Mouse (Mus musculus) left cerebral cortex, adult 11 months (tissue): ENCODE measurements around the gene Siva1.

Experiments used
- DNase-seq: peaks from one replicate; pipeline ENCODE4 v3.0.0; 2022; ENCODE audit warnings: low spot score

Gene Siva1

GRCm38 (mm10) chr12:112659109-112659508, 14.6 kb downstream of the Siva1 start:
- DNase-seq = no peak

GRCm38 (mm10) chr12:112660576-112661326, 16.3 kb downstream of the Siva1 start:
- DNase-seq = no peak

DNA sequence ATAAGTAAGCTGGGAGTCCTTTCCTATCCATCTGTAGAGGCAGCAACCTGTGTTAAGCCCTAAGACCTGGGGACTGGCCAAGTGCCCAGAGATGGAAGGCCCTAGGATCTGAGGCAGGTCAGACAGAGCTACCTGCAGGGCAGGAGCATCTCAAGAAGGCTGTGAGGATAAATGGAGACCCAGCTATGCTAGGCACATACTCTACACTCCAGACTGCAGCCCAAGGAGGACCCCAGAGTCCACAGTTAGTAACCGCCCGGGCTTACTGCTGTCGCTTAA, 16.8 kb downstream of the Siva1 start:
- no peak for DNase-seq

DNA sequence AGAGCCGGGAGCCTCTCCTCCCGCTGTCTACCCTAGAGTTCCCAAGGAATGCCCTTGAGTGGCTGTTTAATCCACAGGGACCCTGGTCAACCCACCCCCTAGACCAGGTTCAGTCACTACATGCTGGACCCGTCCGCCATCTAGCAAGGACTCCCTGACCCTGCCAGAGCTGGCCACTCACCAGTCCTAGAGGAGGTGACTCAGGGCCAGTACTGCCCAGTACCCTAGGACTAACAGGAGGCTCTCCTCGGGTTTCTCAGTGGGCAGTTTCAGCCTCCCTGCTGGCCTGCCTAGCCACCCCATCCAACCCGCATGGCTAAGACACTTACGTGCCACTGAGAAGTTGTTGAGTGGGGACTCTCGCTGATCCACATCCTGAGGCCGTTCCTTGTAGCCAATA, 17.4 kb downstream of the Siva1 start:
- DNase-seq = no peak

DNA sequence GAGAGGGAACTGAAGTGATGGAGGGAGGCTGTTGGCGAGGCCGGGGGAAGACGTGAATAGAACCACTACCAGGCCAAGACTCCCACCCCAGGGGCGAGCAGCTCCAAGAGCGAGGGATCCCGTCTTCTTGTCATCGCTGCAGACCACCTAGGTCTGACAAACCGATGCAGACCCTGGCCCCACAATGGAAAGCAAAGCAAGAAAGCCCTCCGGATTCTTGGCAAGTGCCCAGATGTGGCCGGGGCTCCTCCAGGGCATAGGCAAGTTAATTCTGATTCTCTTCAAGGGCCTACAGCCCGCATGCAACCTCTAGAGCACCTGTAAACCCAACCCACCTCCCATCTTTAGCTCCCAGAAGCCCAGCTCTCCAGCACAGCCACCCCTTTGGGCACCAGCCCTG, 18.8 kb downstream of the Siva1 start:
- DNase-seq = no peak

- DNase-seq = no peak
These were observed 19.2 kb downstream of the Siva1 start for GRCm38 (mm10) chr12:112663716-112664115.

GRCm38 (mm10) chr12:112664124-112664523, 19.6 kb downstream of the Siva1 start:
- no peak for DNase-seq

DNA sequence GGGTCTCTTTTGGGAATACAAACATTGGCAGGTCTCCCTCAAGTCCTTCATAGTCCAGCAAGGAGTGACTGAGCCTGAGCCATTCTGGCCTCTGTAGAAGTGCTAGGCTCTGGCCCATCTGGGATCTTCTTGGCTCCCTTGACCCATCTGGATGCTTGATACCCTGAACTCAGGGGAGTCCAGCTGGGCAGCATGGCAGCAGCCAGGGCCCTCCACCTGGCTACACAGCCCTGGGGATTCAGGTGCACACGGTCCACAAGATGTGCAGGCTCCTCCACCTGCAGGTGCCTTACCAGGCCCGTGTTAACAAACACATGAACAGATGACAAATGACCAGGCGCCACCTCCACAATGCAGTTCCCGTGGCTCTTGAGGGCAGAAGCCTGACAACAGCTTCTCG, 20.2 kb downstream of the Siva1 start:
- DNase-seq = no peak

- DNase-seq = no peak
These were observed 21.0 kb downstream of the Siva1 start for GRCm38 (mm10) chr12:112665445-112665844.

- DNase-seq = no peak
These were observed 21.5 kb downstream of the Siva1 start for GRCm38 (mm10) chr12:112665881-112666544.

GRCm38 (mm10) chr12:112667619-112668297, 23.3 kb downstream of the Siva1 start:
- no peak for DNase-seq

DNA sequence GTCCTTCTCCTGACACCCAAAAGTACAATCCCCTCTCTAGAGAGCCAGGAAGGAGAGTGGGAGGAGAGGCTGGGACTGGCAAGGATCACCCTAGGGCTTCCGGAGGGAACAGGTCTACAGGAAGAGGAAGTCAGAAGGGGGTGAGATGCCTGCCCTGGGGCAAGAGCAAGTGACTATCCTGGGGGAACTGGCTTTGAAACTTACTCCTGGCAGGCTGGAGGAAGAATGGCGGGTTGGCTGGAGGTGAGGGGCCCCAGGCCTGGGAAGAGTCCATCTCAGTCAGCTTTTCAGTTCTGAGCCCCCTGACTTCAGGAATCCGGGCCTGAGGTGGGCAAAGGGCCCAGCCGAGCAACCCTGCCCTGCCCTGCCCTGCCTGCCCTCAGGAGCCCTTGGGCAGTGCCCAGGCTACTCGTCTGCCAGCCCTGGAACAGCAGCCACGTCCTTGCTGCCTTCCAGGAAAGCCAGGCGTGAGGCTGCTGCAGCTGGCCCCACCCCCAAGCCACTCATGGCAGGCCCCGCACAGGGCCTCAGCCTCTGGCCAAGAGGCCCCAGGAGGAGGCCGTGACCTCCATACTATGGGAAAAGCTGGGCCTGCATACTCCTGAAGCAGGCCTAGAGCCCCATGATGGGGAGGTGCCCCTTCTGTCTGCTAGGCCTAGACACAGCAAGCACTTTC, 26.4 kb downstream of the Siva1 start:
- DNase-seq = no peak

DNA sequence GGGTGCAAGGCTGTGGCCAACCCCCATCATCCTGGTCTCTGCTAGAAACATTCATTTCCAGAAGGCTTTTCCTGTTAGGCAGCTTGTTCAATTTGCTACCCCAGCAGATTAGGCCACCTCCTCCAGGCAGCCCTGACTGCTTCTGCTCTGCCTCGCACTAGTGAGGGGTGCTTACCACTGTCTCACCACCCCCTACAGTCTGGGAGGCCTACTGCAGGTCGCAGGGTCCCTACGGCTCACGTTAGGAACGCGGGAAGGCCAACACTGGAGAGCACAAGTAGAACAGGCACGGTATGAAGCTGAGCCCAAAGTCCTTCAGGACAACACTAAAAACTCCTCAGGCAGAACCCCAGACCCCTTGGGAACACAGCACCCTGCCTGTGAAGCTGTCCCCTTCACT, 27.4 kb downstream of the Siva1 start:
- no peak for DNase-seq

DNA sequence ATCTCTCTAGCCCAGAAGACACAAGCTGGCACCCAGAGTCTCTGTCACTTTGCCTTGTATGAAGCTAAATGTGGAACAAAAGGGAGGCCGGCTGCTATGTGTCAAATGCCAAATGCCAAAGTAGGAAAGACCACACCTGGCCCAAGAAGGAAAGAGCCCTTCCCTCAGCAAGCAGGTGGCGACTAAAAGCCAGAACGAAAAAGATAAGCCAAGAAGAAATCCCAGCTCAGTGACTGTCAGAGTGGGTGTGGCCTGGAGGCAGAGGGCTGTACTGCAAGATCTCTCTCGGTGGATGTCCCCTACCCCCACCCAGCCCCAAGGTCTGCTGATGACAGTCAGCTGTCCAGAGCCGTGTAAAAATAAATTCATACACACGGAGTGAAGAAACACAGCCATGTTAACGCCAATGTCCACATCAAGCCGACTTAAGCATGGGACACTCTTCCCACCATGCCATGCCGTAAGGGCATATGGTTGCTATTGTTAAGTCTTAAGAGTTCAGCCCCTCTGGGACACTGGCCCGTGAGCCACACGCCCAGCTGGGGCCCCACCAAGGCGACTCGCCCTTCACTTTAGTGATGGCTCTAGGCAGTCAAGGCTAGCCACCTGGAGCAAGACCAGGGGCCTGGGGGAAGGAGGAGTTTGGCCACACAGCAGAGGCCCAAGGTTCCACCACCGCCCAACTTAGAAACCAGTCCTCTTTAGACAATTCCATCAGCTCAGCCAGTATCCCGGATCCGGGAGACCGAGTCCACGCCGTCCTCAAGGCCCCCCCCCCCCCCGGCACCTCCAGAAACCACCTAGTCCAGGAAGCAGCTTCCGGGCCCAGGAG, 28.5 kb downstream of the Siva1 start:
- no peak for DNase-seq

GRCm38 (mm10) chr12:112673576-112674091, 29.2 kb downstream of the Siva1 start:
- no peak for DNase-seq

- DNase-seq = no peak
These were observed 29.9 kb downstream of the Siva1 start, which contains the start of gene Akt1 for GRCm38 (mm10) chr12:112674132-112675011. TSS of gene Akt1 (minus strand) at chr12:112674884.

DNA sequence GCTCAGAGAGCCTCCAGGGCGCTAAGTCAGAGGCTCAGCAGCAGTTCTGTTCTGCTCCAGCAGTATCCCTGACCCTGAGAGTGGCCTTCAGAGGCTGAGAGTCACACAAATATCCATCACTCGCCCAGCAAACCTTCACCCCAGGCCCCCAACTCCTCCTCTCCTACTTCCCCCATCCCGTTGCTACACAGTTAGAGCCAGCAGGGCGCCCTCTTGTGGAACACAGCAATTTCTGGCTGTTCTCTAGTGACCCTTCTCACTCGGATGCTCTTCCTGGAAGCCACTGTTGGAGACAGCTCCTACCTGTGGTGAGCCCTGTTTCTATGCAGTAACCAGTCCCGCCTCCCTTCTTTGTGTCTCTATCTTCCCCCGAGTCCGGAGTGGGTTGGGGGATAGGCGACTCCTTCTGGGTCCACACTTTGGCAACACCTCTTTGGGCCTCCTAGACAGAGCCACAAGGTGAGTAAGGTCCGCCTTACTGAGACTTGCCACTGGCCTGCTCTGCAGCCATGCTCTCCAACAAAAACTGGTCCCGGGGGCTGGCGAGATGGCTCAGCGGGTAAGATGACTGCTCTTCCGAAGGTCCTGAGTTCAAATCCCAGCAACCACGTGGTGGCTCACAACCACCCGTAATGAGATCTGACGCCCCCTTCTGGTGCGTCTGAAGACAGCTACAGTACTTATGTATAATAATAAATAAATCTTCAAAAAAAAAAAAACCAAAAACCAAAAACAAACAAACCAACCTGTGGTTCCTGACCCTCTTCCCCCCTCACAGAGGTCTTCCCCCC, 31.0 kb downstream of the Siva1 start:
- DNase-seq = peak; percentile 71

- DNase-seq = no peak
These were observed 32.6 kb downstream of the Siva1 start for GRCm38 (mm10) chr12:112677076-112677475.

DNA sequence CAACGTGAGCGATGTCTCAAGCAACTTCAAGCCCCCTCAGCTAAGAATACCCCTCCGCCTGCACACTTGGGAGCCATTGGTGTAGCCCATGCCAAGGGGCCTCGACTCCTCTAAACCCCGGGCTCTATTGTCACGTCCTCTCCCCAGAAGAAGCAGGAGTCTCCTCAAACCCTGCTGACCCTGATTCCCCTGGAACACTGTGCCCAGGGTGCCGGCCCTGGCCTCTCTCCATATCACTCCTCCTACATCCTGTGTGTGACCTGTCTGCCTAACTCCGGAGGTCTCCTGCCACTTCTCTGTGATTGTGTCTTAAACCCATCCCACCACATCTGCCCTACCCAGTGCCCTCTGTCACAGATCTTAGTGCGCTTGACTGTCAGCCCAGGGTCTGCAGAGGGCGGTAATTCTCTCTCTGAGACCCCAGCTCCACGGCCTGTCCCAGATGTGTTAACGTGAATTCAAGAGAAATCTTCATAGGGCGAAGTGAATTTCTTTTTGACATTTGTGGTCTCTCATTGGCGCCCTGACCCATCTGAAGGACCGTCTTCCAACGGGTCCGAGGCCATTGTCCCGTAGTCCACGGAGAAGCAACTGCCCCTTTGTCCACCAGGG, 33.6 kb downstream of the Siva1 start:
- DNase-seq = no peak
